Mouse (Mus musculus): ENCODE data around the gene Gcc1.
A peak's percentile ranks its signal among the peaks of the same experiment; 100 is the strongest.

Gene Gcc1

DNA sequence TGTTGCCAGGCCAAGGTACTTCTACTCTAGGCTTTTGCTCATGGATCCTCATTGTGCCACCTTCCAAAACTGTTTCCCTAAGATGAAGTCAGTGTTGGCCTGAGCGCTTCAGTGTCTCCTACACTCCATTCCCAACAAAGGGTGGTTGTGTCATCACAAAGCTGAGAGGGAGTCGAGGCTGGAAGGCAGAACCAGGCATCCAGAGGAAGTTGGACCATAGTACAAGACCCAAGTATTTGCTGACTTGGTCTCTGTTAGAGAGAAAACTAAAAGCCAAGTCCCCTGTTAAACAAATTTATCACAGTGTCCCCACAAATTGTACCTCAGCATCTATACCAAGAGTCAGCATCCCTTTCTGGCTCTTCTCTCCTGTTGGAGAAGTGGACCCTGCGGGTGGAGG is at the start of gene Gcc1:
TSS of gene Gcc1 (minus strand) at position 101 of the 400 bp plus-strand sequence.
- no peak for DNase-seq (ENCODE audit: low spot score)

DNA sequence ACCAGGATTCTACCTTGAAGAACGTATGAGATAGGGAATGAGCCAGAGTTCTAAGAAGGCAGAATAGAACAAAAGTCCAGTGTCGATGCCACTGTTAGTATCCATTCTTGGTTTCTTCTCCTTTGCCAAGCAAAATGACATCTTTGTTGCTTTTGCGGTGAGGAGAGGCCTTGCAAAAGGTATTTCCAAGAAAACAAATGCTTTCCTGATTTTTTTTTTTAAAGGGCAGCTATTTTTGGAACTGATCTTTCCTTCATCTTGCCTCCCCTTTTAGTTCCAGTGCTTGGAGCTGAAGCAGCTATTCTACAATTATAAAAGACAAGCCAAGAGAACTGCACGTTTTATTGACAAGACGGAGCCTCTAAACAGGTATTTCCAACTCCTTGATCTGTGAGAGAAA is 46.6 kb upstream of the Gcc1 start, which contains the start of gene Snd1:
TSS of gene Snd1 (plus strand) at position 301 of the 400 bp plus-strand sequence.
- DNase-seq (ENCODE audit: low spot score), result no peak

DNA sequence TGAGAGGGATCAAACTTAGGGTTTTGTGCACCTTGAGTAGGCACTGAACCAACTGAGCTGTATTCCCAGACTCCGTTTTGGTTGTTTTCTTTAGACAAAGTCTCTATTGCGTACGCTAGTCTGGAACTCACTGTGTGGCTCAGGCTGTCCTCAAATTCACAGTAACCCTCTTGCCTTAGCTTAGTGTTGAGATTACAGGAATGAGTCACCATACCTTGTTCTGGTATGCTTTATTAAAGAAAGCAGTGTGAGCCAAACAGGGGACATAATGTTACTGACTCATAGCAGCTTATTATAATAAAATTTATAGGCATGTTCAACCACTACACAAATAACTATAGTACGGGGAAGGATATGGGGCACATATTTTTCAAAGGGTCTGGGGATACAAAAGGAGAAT is 46.0 kb upstream of the Gcc1 start:
- DNase-seq (ENCODE audit: low spot score), result no peak

- no peak for DNase-seq (ENCODE audit: low spot score)
Measured at GRCm38 (mm10) chr6:28471284-28472035, 43.3 kb upstream of the Gcc1 start.

DNA sequence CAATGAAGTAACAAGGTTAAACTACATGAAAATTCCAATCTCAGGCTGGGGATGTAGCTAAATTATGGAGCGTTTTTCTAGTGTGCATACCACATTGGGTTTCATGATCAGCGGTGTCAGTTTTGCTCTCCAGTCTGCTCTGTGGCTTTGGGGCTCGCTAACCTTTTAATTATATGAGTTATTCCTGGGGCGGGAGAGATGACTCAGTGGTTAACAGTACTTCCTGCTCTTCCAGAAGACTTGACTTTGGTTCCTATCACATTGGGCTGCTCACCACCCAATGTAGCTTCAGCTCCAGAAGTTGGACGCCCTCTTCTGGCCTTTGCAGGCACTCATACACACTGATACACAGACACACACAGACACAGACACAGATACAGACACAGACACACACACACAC is 42.4 kb upstream of the Gcc1 start:
- no peak for DNase-seq (ENCODE audit: low spot score)

DNA sequence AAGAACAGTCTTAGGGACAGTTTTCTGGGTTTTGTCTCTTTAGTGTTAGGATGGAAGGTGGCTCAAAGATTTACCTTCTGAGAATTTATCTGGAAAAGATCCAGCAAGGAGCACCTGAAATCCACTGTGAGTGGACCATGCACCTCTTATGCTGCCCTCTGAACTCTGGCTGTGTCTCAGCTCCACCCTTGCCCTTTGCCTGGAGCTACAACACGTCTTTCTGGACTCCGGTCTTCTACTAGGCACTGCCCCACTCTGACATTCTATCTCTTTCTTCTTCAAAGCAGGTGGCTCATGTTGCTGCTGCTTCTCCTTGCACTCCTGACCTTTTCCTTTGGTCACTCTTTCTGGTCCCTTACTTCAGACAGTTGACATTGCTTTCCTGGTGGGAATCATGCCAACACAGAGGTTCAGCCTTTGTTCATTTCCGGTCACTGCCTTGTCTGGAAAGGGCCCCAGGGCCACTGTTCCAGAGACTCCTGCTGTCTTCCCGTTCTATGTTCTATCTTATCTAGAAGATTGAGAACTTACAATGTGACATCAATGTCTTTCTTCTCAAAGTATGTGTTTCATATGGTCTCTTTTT is 41.9 kb upstream of the Gcc1 start:
- no peak for DNase-seq (ENCODE audit: low spot score)

- no peak for DNase-seq (ENCODE audit: low spot score)
Measured at GRCm38 (mm10) chr6:28464630-28465029, 36.4 kb upstream of the Gcc1 start.

DNA sequence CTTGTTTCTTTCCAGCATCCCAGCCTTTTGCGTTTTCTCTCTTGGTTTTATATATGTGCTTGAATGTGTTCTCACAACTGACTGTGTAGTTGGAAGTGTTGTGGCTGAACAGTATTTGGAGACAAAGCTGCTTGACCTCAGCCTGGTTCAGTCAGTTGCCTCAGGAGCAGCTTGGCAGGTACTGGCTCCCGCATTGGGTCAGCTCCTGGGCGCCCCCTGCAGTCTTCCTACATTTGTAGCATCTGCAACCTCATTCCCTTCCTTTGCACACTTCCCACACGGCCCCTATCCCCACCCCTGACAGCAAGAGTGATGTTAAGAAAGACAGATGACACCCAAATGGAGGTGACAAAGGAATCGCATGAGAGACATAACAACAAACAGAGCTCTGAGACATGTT is 32.3 kb upstream of the Gcc1 start:
- DNase-seq (ENCODE audit: low spot score), result peak; percentile 12

- no peak for DNase-seq (ENCODE audit: low spot score)
Measured at GRCm38 (mm10) chr6:28459221-28459668, 31.1 kb upstream of the Gcc1 start.

DNA sequence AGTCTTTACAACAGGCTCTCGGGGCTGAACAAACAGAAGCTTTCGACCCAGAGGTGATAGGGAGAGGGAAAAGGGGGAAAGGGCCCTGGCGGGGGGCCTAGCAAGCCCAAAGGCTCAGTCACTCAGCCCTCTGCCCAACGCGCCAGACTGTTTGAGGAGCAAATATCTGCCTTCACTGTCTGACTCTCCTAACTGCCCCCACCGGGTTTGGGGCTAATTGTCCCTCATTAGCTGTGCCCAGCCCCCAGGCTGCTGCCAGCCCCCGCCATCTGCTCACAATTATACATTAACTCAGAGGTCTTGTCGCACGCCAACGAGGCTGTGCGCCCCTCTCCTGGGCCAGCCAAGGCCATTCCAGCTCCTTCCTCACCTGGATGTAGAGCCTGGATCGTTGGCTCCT is 22.8 kb upstream of the Gcc1 start:
- DNase-seq (ENCODE audit: low spot score), result no peak

DNA sequence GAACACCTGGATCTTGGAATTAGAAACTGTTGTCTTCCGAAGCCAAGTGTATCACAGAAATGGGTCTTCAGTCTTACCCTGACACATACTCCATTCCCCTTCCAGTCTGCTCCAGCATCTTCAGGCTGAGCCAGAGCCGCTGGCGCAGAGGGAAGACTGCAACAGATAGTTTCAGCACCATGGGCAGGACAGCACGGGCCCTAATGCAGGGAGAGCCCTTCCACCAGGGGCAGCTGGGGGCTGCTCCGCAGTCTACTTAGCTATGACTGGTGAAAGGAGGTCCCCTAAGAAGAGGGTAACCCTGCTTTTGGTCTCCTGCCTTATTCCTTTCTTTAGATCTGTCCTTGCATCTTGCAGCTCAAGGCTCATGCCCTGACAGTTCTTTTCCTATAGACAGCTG is 22.3 kb upstream of the Gcc1 start:
- no peak for DNase-seq (ENCODE audit: low spot score)

- DNase-seq (ENCODE audit: low spot score), result no peak
Measured at GRCm38 (mm10) chr6:28449253-28449652, 21.1 kb upstream of the Gcc1 start, which contains the start of gene Pax4. TSS of gene Pax4 (minus strand) at chr6:28449353.

DNA sequence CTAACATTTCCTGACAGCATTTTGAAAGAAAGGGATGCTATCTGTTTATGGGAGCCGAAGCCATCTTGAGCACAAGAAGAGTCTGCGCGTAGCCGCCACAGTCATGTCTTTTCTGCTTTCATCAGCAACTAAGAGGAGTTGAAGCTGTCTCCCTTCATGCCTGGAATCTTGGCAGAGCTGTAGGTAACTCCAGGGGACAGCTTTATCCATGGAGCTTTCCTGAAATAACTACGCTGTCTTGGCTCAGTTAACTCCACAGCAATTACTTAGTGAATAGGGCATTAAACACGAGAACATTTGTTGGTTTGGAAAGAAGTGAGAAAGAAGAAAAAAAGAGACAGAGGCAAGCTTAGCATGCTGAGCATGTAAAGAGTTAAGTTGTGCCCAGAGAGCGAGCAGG is 19.7 kb upstream of the Gcc1 start:
- DNase-seq (ENCODE audit: low spot score), result no peak

DNA sequence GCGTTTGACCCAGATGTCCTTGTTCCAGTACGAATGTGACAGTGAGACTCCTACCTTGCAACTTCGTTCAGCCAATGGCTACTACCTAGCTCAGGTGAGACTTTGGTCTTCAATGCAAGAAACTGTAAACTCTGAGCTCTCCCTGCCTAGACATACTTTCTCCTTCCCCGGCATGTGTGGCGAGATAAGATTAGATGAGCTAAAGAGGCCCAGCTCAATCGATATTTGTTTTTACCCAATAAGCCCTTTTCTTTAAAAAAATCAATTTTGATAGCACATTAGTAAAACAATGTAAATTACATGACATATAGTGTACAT is 3.3 kb upstream of the Gcc1 start:
- no peak for DNase-seq (ENCODE audit: low spot score)

- DNase-seq (ENCODE audit: low spot score), result no peak
Measured at GRCm38 (mm10) chr6:28430795-28431537, 2.8 kb upstream of the Gcc1 start.

DNA sequence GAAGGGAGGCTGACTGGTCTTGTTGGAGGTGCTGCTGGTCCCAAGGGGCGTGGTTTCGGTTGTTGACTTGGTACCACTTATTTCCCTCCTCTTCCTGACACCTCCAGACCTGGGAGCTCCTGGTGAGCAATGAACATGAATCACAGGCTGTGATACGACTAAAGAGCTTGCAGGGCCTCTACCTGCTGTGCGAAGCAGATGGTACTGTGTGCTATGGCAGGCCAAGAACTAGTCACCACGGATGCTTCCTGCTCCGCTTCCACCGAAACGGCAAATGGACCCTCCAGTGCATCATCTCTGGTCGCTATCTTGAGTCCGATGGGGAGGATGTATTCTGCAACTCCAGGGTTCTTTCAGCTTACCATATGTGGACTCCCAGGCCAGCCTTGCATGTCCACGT is 1.7 kb upstream of the Gcc1 start:
- no peak for DNase-seq (ENCODE audit: low spot score)

DNA sequence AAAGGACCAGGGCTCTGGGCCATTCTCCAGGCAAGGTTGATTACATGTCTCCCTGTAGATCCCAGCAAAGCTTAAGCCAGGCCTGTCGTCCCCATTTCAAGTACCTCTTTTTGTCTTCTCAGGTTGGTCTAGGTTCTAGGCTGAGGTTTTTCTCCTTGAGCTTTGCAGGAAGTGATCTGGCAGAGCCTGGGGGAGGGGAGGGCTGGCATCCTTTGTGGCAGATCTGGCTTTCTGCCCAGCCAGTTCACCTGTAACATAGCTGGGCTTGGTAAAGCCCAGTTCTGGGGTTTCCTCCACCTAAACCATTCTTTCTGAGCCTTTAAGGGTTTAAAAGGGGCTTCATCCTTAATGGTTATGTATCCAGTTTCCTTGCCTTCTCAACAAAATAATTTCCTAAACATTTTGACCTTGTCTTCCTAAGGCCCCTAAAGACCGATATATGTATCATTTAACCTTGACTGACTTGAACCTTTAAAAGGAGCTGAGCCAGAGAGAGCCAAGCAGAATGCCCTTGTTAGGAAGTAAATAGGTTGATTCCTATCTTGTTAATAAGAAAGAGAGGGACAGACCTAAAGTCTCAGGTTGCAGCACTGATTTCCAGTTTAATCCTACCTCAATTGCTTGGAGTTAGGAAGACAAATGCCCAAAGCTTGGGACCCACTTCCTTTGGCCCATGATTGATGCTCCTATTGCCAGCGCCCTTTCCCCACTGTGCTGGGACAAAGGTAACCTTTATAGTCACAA is 922 bp downstream of the Gcc1 start, which contains the start of gene Fscn3:
TSS of gene Fscn3 (plus strand) at position 694 of the 744 bp plus-strand sequence.
- DNase-seq (ENCODE audit: low spot score), result no peak

GRCm38 (mm10) chr6:28425019-28425418 is 3.2 kb downstream of the Gcc1 start:
- no peak for DNase-seq (ENCODE audit: low spot score)

DNA sequence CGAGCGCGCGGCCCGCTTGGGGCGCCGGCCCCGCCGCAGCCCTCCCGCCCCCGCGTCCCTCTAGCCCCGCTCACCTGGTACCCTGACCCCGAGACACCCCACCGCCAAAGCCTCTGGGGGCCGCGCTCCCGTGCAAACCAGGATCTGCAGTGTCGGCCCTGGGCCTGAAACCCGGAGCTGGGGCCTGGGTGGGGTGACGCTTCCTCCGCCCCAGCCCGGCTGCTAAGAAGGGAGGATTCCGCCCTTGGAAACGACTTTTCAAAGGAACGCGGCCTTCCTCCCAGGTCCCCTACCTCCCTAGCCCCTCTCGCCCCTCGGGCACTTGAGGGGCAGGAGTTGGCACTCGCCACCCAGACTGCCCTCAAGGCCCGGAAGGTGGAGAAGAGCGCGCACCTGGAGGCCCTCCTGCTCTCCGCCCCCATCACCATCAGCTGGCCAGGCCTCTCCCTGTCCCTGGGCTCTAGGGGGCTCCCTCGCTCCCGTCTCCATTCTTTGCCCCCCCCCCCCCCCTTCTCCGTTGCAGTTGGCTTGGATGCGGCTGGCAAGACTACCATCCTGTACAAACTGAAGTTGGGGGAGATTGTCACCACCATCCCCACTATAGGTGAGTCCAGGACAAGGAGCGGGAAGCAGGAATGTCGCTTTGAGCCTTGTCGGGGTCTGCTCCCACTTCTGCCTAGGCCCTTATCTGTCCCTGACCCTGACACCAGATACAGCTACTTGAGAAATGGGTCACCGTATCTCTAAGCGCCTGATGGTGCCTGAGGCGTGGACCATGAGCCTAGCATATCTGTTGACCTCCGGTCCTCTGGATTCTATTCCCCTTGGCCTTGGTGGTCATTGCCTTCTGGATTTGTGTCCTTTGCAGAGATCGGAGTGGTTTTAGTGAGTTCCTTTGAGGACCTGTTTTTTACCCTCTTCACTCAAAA is 4.2 kb downstream of the Gcc1 start:
- peak; percentile 61 for DNase-seq (ENCODE audit: low spot score)

- peak; percentile 93 for DNase-seq (ENCODE audit: low spot score)
Measured at GRCm38 (mm10) chr6:28423313-28423712, 4.9 kb downstream of the Gcc1 start, which contains the start of gene Arf5. TSS of gene Arf5 (plus strand) at chr6:28423560.

DNA sequence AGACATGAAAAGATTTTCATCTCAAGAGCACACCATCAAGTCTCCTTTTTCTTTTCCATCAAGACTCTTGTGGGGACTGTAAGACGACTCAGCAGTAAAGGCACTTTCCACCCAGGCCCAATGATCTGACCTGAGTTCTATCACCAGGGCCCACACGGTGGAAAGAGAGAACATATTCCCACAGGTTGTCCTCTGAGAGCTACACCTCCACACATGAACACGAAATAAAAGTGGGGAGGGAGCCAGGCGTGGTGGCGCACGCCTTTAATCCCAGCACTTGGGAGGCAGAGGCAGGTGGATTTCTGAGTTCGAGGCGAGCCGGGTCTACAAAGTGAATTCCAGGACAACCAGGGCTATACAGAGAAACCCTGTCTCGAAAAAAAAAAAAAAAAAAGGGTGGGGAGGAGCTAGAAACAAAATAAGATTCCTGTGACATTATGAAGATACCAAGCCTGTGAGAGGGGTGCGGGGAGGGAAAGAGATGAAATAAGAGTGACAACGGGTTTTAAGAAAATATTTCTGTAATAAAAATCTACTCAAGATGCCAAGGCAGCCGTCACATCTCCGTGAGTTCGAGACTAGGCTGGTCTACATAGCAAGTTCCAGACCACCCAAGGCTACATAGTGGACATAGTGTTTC is 5.4 kb downstream of the Gcc1 start:
- DNase-seq (ENCODE audit: low spot score), result no peak
